Mouse (Mus musculus) liver, embryonic 14.5 days (tissue): ENCODE measurements around the gene Rbm45.

Experiments
- CTCF ChIP-seq: IDR thresholded peaks from 2 replicates; pipeline ENCODE4 v1.5.1; 2016; ENCODE audit warnings: antibody characterized with exemption, low read depth, control low read depth
- EP300 ChIP-seq: IDR thresholded peaks from 2 replicates; pipeline ENCODE4 v1.6.1; 2016; ENCODE audit warnings: antibody characterized with exemption, low read depth

- TF ChIP-seq CTCF, result no peak
- TF ChIP-seq EP300, result no peak
These were observed 37.5 kb upstream of the Rbm45 start for GRCm38 (mm10) chr2:76332161-76332805.
